In genomic region chr8:106727889-106728288, GRCm38 (mm10) we compare ENCODE assay signal across 20 mouse cellular contexts. TPM values are rescaled to one million over a fixed set of nuclear protein-coding genes. Genes with fewer than 3 reads are reported as not detected.
A peak's percentile ranks its signal among the peaks of the same experiment; 100 is the strongest.
DNase-seq lines count a peak whose midpoint lies in the region; ATAC-seq and TF ChIP-seq lines count a peak whose summit lies in the region.
"Had no signal": no experiment of that assay in that cellular context is flagged by ENCODE, and none has a peak within 500 bp of the region (broad histone marks: within the 10 kb centered on the region; RNA-seq: fewer than 3 reads in every experiment).

No protein-coding gene starts in this region.

- no peaks in the 10 kb centered on the region for H3K9me3 ChIP-seq in neural tube, embryonic 12.5 days
- H3K9me3 ChIP-seq in forebrain, embryonic 15.5 days, result no peaks in the 10 kb centered on the region
- no peaks in the 10 kb centered on the region for H3K9me3 ChIP-seq in hindbrain, postnatal 0 days (ENCODE audit: low read length)
- H3K9me3 ChIP-seq in neural tube, embryonic 14.5 days (ENCODE audit: control insufficient read depth, low read length), result no peaks in the 10 kb centered on the region
- H3K9me3 ChIP-seq: limb, embryonic 13.5 days; megakaryocyte, embryonic 14.5 days had no signal

- no peak for DNase-seq in neural tube, embryonic 10.5 days (ENCODE audit: extremely low spot score, low spot score)
- no peak for DNase-seq in hindbrain, postnatal 0 days (ENCODE audit: low spot score)
- DNase-seq in MN1 (ENCODE audit: low spot score), result no peak
- no peak for DNase-seq in layer of hippocampus, postnatal 25 days (ENCODE audit: extremely low spot score in 1 of 2, low spot score in 1 of 2)
- no peak for DNase-seq in kidney, postnatal 14 days
- DNase-seq: adrenal gland, postnatal 25 days; cerebellum, adult 9-10 months; heart, adult 2 months; kidney, adult 8-10 months; thymus, postnatal 25 days had no signal

- H3K27me3 ChIP-seq in neural tube, embryonic 12.5 days (replicated peaks), result peaks cover 6% of the 10 kb centered on the region; the same call in 1 of the 2 replicates
- H3K27me3 ChIP-seq in forebrain, embryonic 15.5 days, result no peaks in the 10 kb centered on the region
- no peaks in the 10 kb centered on the region for H3K27me3 ChIP-seq in hindbrain, postnatal 0 days (ENCODE audit: insufficient read depth, low read length)
- no peaks in the 10 kb centered on the region for H3K27me3 ChIP-seq in neural tube, embryonic 14.5 days (ENCODE audit: control insufficient read depth, insufficient read depth, low read length)
- H3K27me3 ChIP-seq: limb, embryonic 13.5 days; megakaryocyte, embryonic 14.5 days; Patski had no signal

- H3K4me3 ChIP-seq in neural tube, embryonic 12.5 days, result no peak overlapping the region
- H3K4me3 ChIP-seq in forebrain, embryonic 15.5 days, result no peak overlapping the region
- no peak overlapping the region for H3K4me3 ChIP-seq in hindbrain, postnatal 0 days (ENCODE audit: low read length)
- H3K4me3 ChIP-seq in neural tube, embryonic 14.5 days (ENCODE audit: low read depth, low read length), result no peak overlapping the region
- H3K4me3 ChIP-seq: heart, adult 2 months; left cerebral cortex, adult 2 months; limb, embryonic 13.5 days; megakaryocyte, embryonic 14.5 days had no signal

- H3K9ac ChIP-seq in neural tube, embryonic 12.5 days, result no peak overlapping the region
- H3K9ac ChIP-seq in forebrain, embryonic 15.5 days (replicated peaks), result no peak overlapping the region
- no peak overlapping the region for H3K9ac ChIP-seq in hindbrain, postnatal 0 days (replicated peaks; ENCODE audit: low read length)
- H3K9ac ChIP-seq in neural tube, embryonic 14.5 days (replicated peaks; ENCODE audit: low read depth, low read length), result no peak overlapping the region; the same call in 1 of the 2 replicates
- H3K9ac ChIP-seq: limb, embryonic 13.5 days; liver, embryonic 14.5 days had no signal

- H3K36me3 ChIP-seq in neural tube, embryonic 12.5 days, result peaks cover 7% of the 10 kb centered on the region; the same call in 1 of the 2 replicates
- H3K36me3 ChIP-seq in forebrain, embryonic 15.5 days, result no peaks in the 10 kb centered on the region
- H3K36me3 ChIP-seq in hindbrain, postnatal 0 days (ENCODE audit: insufficient read depth, low read length), result no peaks in the 10 kb centered on the region
- H3K36me3 ChIP-seq in neural tube, embryonic 14.5 days (ENCODE audit: control insufficient read depth, insufficient read depth, low read length), result no peaks in the 10 kb centered on the region

- WGBS in neural tube, embryonic 12.5 days, result 20% methylated on average over 1 of the region's 1 CpGs
- WGBS in forebrain, embryonic 15.5 days, result 13% methylated on average over 1 of the region's 1 CpGs
- 14% methylated on average over 1 of the region's 1 CpGs for WGBS in hindbrain, postnatal 0 days
- 22% methylated on average over 1 of the region's 1 CpGs for WGBS in neural tube, embryonic 14.5 days

- ATAC-seq in neural tube, embryonic 12.5 days (ENCODE audit: low FRiP score, low read depth), result no peak
- no peak for ATAC-seq in forebrain, embryonic 15.5 days (replicated peaks)
- ATAC-seq in hindbrain, postnatal 0 days, result no peak
- ATAC-seq in neural tube, embryonic 14.5 days (ENCODE audit: low read depth), result no peak
- ATAC-seq: activated CD4-positive, CD25-positive, alpha-beta regulatory T cell, adult 4 months; Patski had no signal

- peak overlapping the region; percentile 48 for H3K4me2 ChIP-seq in neural tube, embryonic 12.5 days (replicated peaks)
- H3K4me2 ChIP-seq in forebrain, embryonic 15.5 days (replicated peaks), result peak overlapping the region; percentile 38; the same call in 1 of the 2 replicates
- H3K4me2 ChIP-seq in hindbrain, postnatal 0 days (ENCODE audit: low read depth, low read length), result peak overlapping the region; percentile 41; the same call in 1 of the 2 replicates
- no peak overlapping the region for H3K4me2 ChIP-seq in neural tube, embryonic 14.5 days (ENCODE audit: low read depth, low read length)
- H3K4me2 ChIP-seq: limb, embryonic 13.5 days had no signal

- no peak for TF ChIP-seq CTCF in hindbrain, postnatal 0 days (IDR thresholded peaks at IDR 0.05; ENCODE audit: low read depth)

- H3K27ac ChIP-seq in neural tube, embryonic 12.5 days, result no peak overlapping the region
- H3K27ac ChIP-seq in forebrain, embryonic 15.5 days (replicated peaks), result peak overlapping the region; percentile 77
- H3K27ac ChIP-seq in hindbrain, postnatal 0 days, result no peak overlapping the region
- peak overlapping the region; percentile 63; the same call in 1 of the 2 replicates for H3K27ac ChIP-seq in neural tube, embryonic 14.5 days (ENCODE audit: low read depth, low read length)
- H3K27ac ChIP-seq: heart, adult 2 months; left cerebral cortex, adult 2 months; limb, embryonic 13.5 days; liver, embryonic 14.5 days; stomach, postnatal 0 days had no signal

- peaks cover 12% of the 10 kb centered on the region for H3K4me1 ChIP-seq in neural tube, embryonic 12.5 days
- H3K4me1 ChIP-seq in forebrain, embryonic 15.5 days, result peaks cover 24% of the 10 kb centered on the region
- H3K4me1 ChIP-seq in hindbrain, postnatal 0 days (ENCODE audit: insufficient read depth, low read length), result peaks cover 3% of the 10 kb centered on the region; the same call in 1 of the 2 replicates
- H3K4me1 ChIP-seq in neural tube, embryonic 14.5 days (ENCODE audit: control insufficient read depth, insufficient read depth, low read length), result peaks cover 6% of the 10 kb centered on the region; the same call in 1 of the 2 replicates

RNA-seq across cellular contexts. Expression of gene Tango6, which starts 45.0 kb away (rescaled TPM):
- polyA plus RNA-seq in neural tube, embryonic 12.5 days (2016; fragmentation: Nextera tagmentation; extraction: Ambion mirVana), result 8.9 and 9.8 TPM in 2 replicates
- 4.9 and 5.5 TPM in 2 replicates for polyA plus RNA-seq in forebrain, embryonic 15.5 days (2015; fragmentation: Nextera tagmentation; extraction: Ambion mirVana)
- total RNA-seq in hindbrain, postnatal 0 days (2014; rRNA removed), result 6.6 and 7.1 TPM in 2 replicates
- 4.0 and 4.6 TPM in 2 replicates for polyA plus RNA-seq in hindbrain, postnatal 0 days (2015; fragmentation: Nextera tagmentation; extraction: Ambion mirVana)
- polyA plus RNA-seq in neural tube, embryonic 14.5 days (2014; fragmentation: Nextera tagmentation; extraction: Ambion mirVana), result 5.8 and 6.0 TPM in 2 replicates
- total RNA-seq in layer of hippocampus, postnatal 25 days (2021), result 1 to 10 TPM; 5.7 to 7.1 TPM

Comparison
In these comparisons a context has a peak if more than half of its experiments do, and no peak if none do; other contexts are left out.
1. H3K27ac ChIP-seq: peak in forebrain, embryonic 15.5 days (single experiment) and neural tube, embryonic 14.5 days (single experiment); none in neural tube, embryonic 12.5 days (single experiment) and hindbrain, postnatal 0 days (single experiment).